Mouse (Mus musculus): ENCODE results near the gene Myrf. TPM values are rescaled to one million over a fixed set of nuclear protein-coding genes. Genes with fewer than 3 reads are reported as not detected.

Myrf gene
- polyA plus RNA-seq, 1 experiment, result 2.4 TPM

- no peak for TF ChIP-seq POLR2A (IDR thresholded peaks at IDR 0.05; ENCODE audit: borderline replicate concordance, extremely low read depth, insufficient read depth, insufficient read length, poor library complexity, severe bottlenecking)
- TF ChIP-seq CTCF (IDR thresholded peaks at IDR 0.05; ENCODE audit: borderline replicate concordance, extremely low read depth, insufficient read depth, insufficient read length), result no peak
- peak; percentile 56 for DNase-seq (ENCODE audit: low read depth)
Measured at GRCm38 (mm10) chr19:10203146-10203847, 37.3 kb downstream of the Myrf start.

DNA sequence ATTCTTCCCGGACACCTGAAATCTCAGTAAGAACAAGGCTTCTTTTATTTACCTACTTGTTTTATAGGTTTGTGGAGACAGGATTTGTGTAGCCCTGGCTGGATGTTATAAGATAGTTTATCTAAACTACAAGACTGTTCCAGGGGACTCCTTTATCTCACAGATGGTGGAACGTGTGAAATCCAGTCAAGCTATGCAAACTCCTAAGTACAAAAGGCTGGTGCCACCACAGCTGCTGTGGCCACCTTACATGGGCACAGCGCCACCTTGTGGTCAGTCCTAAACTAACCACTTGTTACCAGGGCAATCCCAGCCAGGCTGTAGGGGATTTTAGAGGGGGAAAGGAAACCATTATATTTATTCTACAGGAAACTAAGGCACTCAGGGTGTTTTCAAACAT lies 41.8 kb downstream of the Myrf start:
- TF ChIP-seq CTCF (IDR thresholded peaks at IDR 0.05; ENCODE audit: borderline replicate concordance, extremely low read depth, insufficient read depth, insufficient read length) (peak; percentile 95), POLR2A (IDR thresholded peaks at IDR 0.05; ENCODE audit: borderline replicate concordance, extremely low read depth, insufficient read depth, insufficient read length, poor library complexity, severe bottlenecking) (no peak)
- DNase-seq (ENCODE audit: low read depth), result peak; percentile 93

DNA sequence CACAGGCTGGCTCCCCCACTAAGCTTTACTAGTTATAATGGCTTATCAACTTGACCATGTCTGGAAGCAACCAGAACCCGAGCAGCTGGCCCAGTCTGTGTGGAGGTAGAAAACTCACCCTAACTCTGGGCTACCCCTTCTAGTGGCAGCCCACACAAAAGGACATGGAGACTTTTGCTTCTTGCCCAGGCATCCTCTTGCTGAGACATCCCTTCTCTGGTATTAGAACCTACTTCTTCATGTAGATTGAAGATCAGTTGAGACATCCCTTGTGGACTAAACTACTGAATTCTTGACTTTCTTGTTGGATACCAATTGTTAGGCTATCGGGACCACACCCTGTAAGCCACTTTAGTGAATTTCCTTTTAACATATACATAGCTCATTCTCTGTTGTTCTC lies 42.3 kb downstream of the Myrf start:
- no peak for TF ChIP-seq POLR2A (IDR thresholded peaks at IDR 0.05; ENCODE audit: borderline replicate concordance, extremely low read depth, insufficient read depth, insufficient read length, poor library complexity, severe bottlenecking)
- no peak for TF ChIP-seq CTCF (IDR thresholded peaks at IDR 0.05; ENCODE audit: borderline replicate concordance, extremely low read depth, insufficient read depth, insufficient read length)
- no peak for DNase-seq (ENCODE audit: low read depth)

- TF ChIP-seq CTCF (IDR thresholded peaks at IDR 0.05; ENCODE audit: borderline replicate concordance, extremely low read depth, insufficient read depth, insufficient read length) (no peak), POLR2A (IDR thresholded peaks at IDR 0.05; ENCODE audit: borderline replicate concordance, extremely low read depth, insufficient read depth, insufficient read length, poor library complexity, severe bottlenecking) (no peak)
- no peak for DNase-seq (ENCODE audit: low read depth)
Measured at GRCm38 (mm10) chr19:10197130-10197529, 43.4 kb downstream of the Myrf start.

DNA sequence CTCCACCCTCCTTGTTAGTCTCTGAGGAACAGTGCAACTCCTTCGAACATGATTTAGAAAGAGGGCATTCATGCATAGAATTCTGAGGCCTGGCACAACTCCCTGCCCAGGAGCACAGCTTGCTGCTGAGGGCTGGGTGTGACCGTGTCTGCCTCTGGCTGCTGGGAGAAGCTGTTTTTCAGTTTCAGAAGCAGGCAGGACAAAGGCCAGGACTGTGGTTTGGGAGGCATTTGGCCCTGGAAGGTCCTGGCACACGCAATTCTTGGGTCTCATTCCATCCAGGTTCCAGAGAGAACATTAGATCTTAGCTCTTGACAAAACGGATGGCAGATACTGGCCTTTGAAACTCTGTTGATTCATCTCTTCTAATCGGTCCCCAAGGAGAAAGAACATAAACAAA lies 45.3 kb downstream of the Myrf start:
- no peak for TF ChIP-seq CTCF (IDR thresholded peaks at IDR 0.05; ENCODE audit: borderline replicate concordance, extremely low read depth, insufficient read depth, insufficient read length)
- TF ChIP-seq POLR2A (IDR thresholded peaks at IDR 0.05; ENCODE audit: borderline replicate concordance, extremely low read depth, insufficient read depth, insufficient read length, poor library complexity, severe bottlenecking), result no peak
- DNase-seq (ENCODE audit: low read depth), result peak; percentile 24

DNA sequence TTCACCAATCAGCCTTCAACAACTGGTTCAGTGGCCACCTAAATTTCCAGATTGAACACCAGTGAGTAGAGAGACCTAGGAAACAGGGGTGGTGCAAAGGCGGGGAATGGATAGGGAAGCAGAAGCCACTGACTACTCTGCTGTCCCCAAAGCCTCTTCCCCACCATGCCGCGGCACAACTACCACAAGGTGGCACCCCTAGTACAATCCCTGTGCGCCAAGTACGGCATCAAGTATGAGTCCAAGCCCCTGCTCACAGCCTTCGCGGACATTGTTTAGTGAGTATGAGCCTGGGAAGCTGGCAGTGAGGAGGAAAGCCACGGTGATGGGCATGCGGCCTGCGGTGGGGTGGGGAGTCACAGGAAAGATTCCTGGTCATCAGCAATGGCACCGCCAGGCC lies 46.2 kb downstream of the Myrf start:
- TF ChIP-seq CTCF (IDR thresholded peaks at IDR 0.05; ENCODE audit: borderline replicate concordance, extremely low read depth, insufficient read depth, insufficient read length) (no peak), POLR2A (IDR thresholded peaks at IDR 0.05; ENCODE audit: borderline replicate concordance, extremely low read depth, insufficient read depth, insufficient read length, poor library complexity, severe bottlenecking) (no peak)
- peak; percentile 23 for DNase-seq (ENCODE audit: low read depth)

- peak; percentile 13 for DNase-seq (ENCODE audit: low read depth)
- TF ChIP-seq POLR2A (IDR thresholded peaks at IDR 0.05; ENCODE audit: borderline replicate concordance, extremely low read depth, insufficient read depth, insufficient read length, poor library complexity, severe bottlenecking) (no peak), CTCF (IDR thresholded peaks at IDR 0.05; ENCODE audit: borderline replicate concordance, extremely low read depth, insufficient read depth, insufficient read length) (no peak)
Measured at GRCm38 (mm10) chr19:10191326-10191725, 49.2 kb downstream of the Myrf start.

DNA sequence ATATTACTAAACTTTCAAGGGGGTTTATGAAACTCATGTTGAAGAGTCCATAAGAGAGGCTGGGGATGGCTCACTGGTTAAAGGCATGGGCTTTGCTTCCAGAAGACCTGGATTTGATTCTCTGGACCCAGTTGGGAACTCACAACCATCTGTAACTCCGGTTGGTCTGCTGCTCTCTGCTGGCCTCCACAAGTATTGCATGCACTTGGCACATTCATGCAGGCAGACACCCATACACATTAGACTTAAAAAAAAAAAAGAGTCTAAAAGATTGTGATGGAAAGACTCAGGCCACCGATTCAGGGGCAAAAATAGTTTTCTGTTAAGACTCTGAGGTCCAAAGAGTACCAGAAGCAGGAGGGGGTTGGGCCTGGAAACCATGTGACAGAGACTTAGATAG lies 49.8 kb downstream of the Myrf start:
- TF ChIP-seq CTCF (IDR thresholded peaks at IDR 0.05; ENCODE audit: borderline replicate concordance, extremely low read depth, insufficient read depth, insufficient read length) (peak; percentile 77; the same call in 1 of the 2 replicates), POLR2A (IDR thresholded peaks at IDR 0.05; ENCODE audit: borderline replicate concordance, extremely low read depth, insufficient read depth, insufficient read length, poor library complexity, severe bottlenecking) (no peak)
- peak; percentile 81 for DNase-seq (ENCODE audit: low read depth)

GRCm38 (mm10) chr19:10189940-10190339 lies 50.6 kb downstream of the Myrf start:
- TF ChIP-seq POLR2A (IDR thresholded peaks at IDR 0.05; ENCODE audit: borderline replicate concordance, extremely low read depth, insufficient read depth, insufficient read length, poor library complexity, severe bottlenecking), result no peak
- no peak for TF ChIP-seq CTCF (IDR thresholded peaks at IDR 0.05; ENCODE audit: borderline replicate concordance, extremely low read depth, insufficient read depth, insufficient read length)

GRCm38 (mm10) chr19:10189022-10189421 lies 51.5 kb downstream of the Myrf start:
- no peak for DNase-seq (ENCODE audit: low read depth)
- TF ChIP-seq CTCF (IDR thresholded peaks at IDR 0.05; ENCODE audit: borderline replicate concordance, extremely low read depth, insufficient read depth, insufficient read length), result no peak
- TF ChIP-seq POLR2A (IDR thresholded peaks at IDR 0.05; ENCODE audit: borderline replicate concordance, extremely low read depth, insufficient read depth, insufficient read length, poor library complexity, severe bottlenecking), result no peak

More at GRCm38 (mm10) chr19:10189940-10190339, 50.6 kb downstream of the Myrf start:
- DNase-seq (ENCODE audit: low read depth), result no peak

- no peak for TF ChIP-seq CTCF (IDR thresholded peaks at IDR 0.05; ENCODE audit: borderline replicate concordance, extremely low read depth, insufficient read depth, insufficient read length)
- no peak for TF ChIP-seq POLR2A (IDR thresholded peaks at IDR 0.05; ENCODE audit: borderline replicate concordance, extremely low read depth, insufficient read depth, insufficient read length, poor library complexity, severe bottlenecking)
- DNase-seq (ENCODE audit: low read depth), result peak; percentile 91
Measured at GRCm38 (mm10) chr19:10188281-10188811, 52.2 kb downstream of the Myrf start.

DNA sequence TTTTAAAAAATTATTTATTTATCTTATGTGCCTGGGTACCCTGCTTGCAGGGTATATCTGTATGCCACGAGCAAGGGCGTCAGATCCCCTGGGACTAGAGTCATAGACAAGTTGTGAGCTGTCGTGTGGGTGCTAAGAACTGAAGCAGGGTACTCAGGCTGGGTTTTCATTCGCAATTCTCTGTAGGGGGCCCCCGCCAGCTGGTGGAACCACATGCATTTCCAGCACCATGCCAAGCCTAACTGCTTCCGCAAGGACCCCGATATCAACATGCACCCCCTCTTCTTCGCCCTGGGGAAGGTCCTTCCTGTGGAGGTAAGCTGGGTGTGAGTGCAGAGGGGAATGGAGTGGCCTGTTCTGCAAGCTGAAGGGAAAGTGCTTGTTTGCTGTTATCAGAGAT lies 54.0 kb downstream of the Myrf start:
- TF ChIP-seq CTCF (IDR thresholded peaks at IDR 0.05; ENCODE audit: borderline replicate concordance, extremely low read depth, insufficient read depth, insufficient read length) (no peak), POLR2A (IDR thresholded peaks at IDR 0.05; ENCODE audit: borderline replicate concordance, extremely low read depth, insufficient read depth, insufficient read length, poor library complexity, severe bottlenecking) (no peak)
- DNase-seq (ENCODE audit: low read depth), result no peak
